Mouse (Mus musculus) liver, embryonic 13.5 days (tissue): Measurements from ENCODE around the gene Itgb4. TPM values are rescaled to one million over a fixed set of nuclear protein-coding genes. Genes with fewer than 3 reads are reported as not detected.

Source experiments
- ATAC-seq: fragments of 200-750 bp; cut with Nextera tagmentation; 2 replicates; pipeline ENCODE4 v1.8.0; 2017; ENCODE audit warnings: low read depth, mild to moderate bottlenecking, moderate number of reproducible peaks, moderate library complexity
- DNase-seq: peaks from one replicate; pipeline ENCODE4 v3.0.0; 2022
- H3K27ac ChIP-seq: fragments of 300-500 bp; sonication (generic); 2 replicates; pipeline ENCODE4 v1.5.1; 2015; ENCODE audit warnings: moderate library complexity, mild to moderate bottlenecking, inconsistent platforms
- H3K27me3 ChIP-seq: fragments of 300-500 bp; sonication (generic); 2 replicates; pipeline ENCODE4 v1.6.1; 2015; ENCODE audit warnings: mild to moderate bottlenecking, inconsistent platforms
- H3K36me3 ChIP-seq: fragments of 300-500 bp; sonication (generic); 2 replicates; pipeline ENCODE4 v1.6.1; 2015; ENCODE audit warnings: mild to moderate bottlenecking, inconsistent platforms
- H3K4me1 ChIP-seq: fragments of 300-500 bp; sonication (generic); replicated peaks from 2 replicates; pipeline ENCODE4 v1.6.1; 2015; ENCODE audit warnings: inconsistent platforms
- H3K4me2 ChIP-seq: fragments of 300-500 bp; sonication (generic); 2 replicates; pipeline ENCODE4 v1.6.1; 2015; ENCODE audit warnings: inconsistent platforms, mild to moderate bottlenecking, moderate library complexity
- H3K4me3 ChIP-seq: fragments of 300-500 bp; sonication (generic); replicated peaks from 2 replicates; pipeline ENCODE4 v1.5.1; 2015; ENCODE audit warnings: mild to moderate bottlenecking, inconsistent platforms
- H3K9ac ChIP-seq: fragments of 300-500 bp; sonication (generic); 2 replicates; pipeline ENCODE4 v1.6.1; 2015; ENCODE audit warnings: mild to moderate bottlenecking, inconsistent platforms
- H3K9me3 ChIP-seq: fragments of 300-500 bp; sonication (generic); replicated peaks from 2 replicates; pipeline ENCODE4 v1.6.1; 2016; ENCODE audit warnings: inconsistent platforms
- WGBS: fragments of 180-500 bp; shearing (Covaris S2); methylation state at CpG from one replicate; pipeline ENCODE4 v1.1.7; 2015; ENCODE audit not compliant: insufficient replicate concordance; 5-methylcytosine and 5-hydroxymethylcytosine counted together
- polyA plus RNA-seq: library from polyadenylated mRNA; unstranded; fragments of >200 nt; fragmentation: Nextera tagmentation; extraction: Ambion mirVana; gene quantifications from 2 replicates; pipeline ENCODE4 v1.2.1, GENCODE M21; 2015

Itgb4 gene
- polyA plus RNA-seq, 1 experiment from 2014 or later: 0.23 TPM

- 65% methylated on average over 6 of the region's 6 CpGs for WGBS
- Histone ChIP-seq H3K4me3 (no peak overlapping the region), H3K9me3 (no peaks in the 10 kb centered on the region), H3K9ac (no peak overlapping the region), H3K27me3 (peaks cover 32% of the 10 kb centered on the region), H3K4me2 (no peak overlapping the region), H3K4me1 (peaks cover 20% of the 10 kb centered on the region), H3K27ac (no peak overlapping the region), H3K36me3 (peaks cover 10% of the 10 kb centered on the region)
- no peak for DNase-seq
- ATAC-seq: no peak
These were observed 3.5 kb upstream of the Itgb4 start for GRCm38 (mm10) chr11:115971016-115971415.

- Histone ChIP-seq H3K4me3 (peak overlapping the region; percentile 51), H3K4me1 (peaks cover 16% of the 10 kb centered on the region), H3K9ac (no peak overlapping the region), H3K27me3 (peaks cover 63% of the 10 kb centered on the region), H3K9me3 (no peaks in the 10 kb centered on the region), H3K27ac (no peak overlapping the region), H3K36me3 (no peaks in the 10 kb centered on the region), H3K4me2 (peak overlapping the region; percentile 68)
- WGBS: 4% methylated on average over 18 of the region's 18 CpGs
- no peak for DNase-seq
- no peak for ATAC-seq
These were observed 543 bp downstream of the Itgb4 start for GRCm38 (mm10) chr11:115975083-115975420.

GRCm38 (mm10) chr11:115975544-115975943, 1.0 kb downstream of the Itgb4 start:
- WGBS: 36% methylated on average over 12 of the region's 12 CpGs
- peaks cover 63% of the 10 kb centered on the region for H3K27me3 ChIP-seq
- no peaks in the 10 kb centered on the region for H3K36me3 ChIP-seq
- no peak overlapping the region for H3K4me2 ChIP-seq
- ATAC-seq (no peak), DNase-seq (no peak)
- H3K9ac ChIP-seq: no peak overlapping the region
- no peak overlapping the region for H3K27ac ChIP-seq
- peak overlapping the region; percentile 51; the same call in 1 of the 2 replicates for H3K4me3 ChIP-seq
- no peaks in the 10 kb centered on the region for H3K9me3 ChIP-seq
- H3K4me1 ChIP-seq: peaks cover 15% of the 10 kb centered on the region

- Histone ChIP-seq H3K27me3 (peaks cover 22% of the 10 kb centered on the region), H3K27ac (no peak overlapping the region), H3K9me3 (no peaks in the 10 kb centered on the region), H3K4me1 (no peaks in the 10 kb centered on the region), H3K4me3 (no peak overlapping the region), H3K36me3 (no peaks in the 10 kb centered on the region), H3K9ac (no peak overlapping the region), H3K4me2 (no peak overlapping the region)
- DNase-seq (no peak), ATAC-seq (no peak)
- WGBS: 80% methylated on average over 15 of the region's 15 CpGs
These were observed 8.0 kb downstream of the Itgb4 start for GRCm38 (mm10) chr11:115982472-115982871.

GRCm38 (mm10) chr11:115983291-115983690, 8.8 kb downstream of the Itgb4 start:
- DNase-seq (no peak), ATAC-seq (no peak)
- Histone ChIP-seq H3K9me3 (no peaks in the 10 kb centered on the region), H3K4me3 (no peak overlapping the region), H3K36me3 (no peaks in the 10 kb centered on the region), H3K27me3 (peaks cover 15% of the 10 kb centered on the region), H3K4me1 (no peaks in the 10 kb centered on the region), H3K27ac (no peak overlapping the region), H3K4me2 (no peak overlapping the region), H3K9ac (no peak overlapping the region)
- 64% methylated on average over 8 of the region's 8 CpGs for WGBS

GRCm38 (mm10) chr11:115989686-115990085, 15.2 kb downstream of the Itgb4 start:
- H3K9me3 ChIP-seq: no peaks in the 10 kb centered on the region
- no peak for ATAC-seq
- peak overlapping the region; percentile 51 for H3K4me2 ChIP-seq
- WGBS: 36% methylated on average over 15 of the region's 15 CpGs
- H3K4me3 ChIP-seq: peak overlapping the region; percentile 41
- no peak for DNase-seq
- H3K36me3 ChIP-seq: no peaks in the 10 kb centered on the region
- peaks cover 12% of the 10 kb centered on the region for H3K27me3 ChIP-seq
- no peak overlapping the region for H3K27ac ChIP-seq
- peak overlapping the region; percentile 26; the same call in 1 of the 2 replicates for H3K9ac ChIP-seq
- 0 out of 2 replicates have a peak, but pooled peaks cover 6% of the 10 kb centered on the region for H3K4me1 ChIP-seq

- peaks cover 12% of the 10 kb centered on the region for H3K27me3 ChIP-seq
These were observed 17.6 kb downstream of the Itgb4 start for GRCm38 (mm10) chr11:115992098-115992497.

GRCm38 (mm10) chr11:115995256-115995655, 20.7 kb downstream of the Itgb4 start:
- Histone ChIP-seq H3K4me2 (no peak overlapping the region), H3K4me3 (no peak overlapping the region), H3K9me3 (no peaks in the 10 kb centered on the region), H3K9ac (no peak overlapping the region), H3K36me3 (no peaks in the 10 kb centered on the region), H3K4me1 (peaks cover 10% of the 10 kb centered on the region), H3K27ac (no peak overlapping the region), H3K27me3 (peaks cover 19% of the 10 kb centered on the region)
- ATAC-seq (no peak), DNase-seq (no peak)
- WGBS: 88% methylated on average over 3 of the region's 3 CpGs

More at GRCm38 (mm10) chr11:115992098-115992497, 17.6 kb downstream of the Itgb4 start:
- no peak overlapping the region for H3K4me2 ChIP-seq
- no peaks in the 10 kb centered on the region for H3K36me3 ChIP-seq
- no peak overlapping the region for H3K27ac ChIP-seq
- H3K9me3 ChIP-seq: no peaks in the 10 kb centered on the region
- DNase-seq: no peak
- 0 out of 2 replicates have a peak, but pooled peaks cover 6% of the 10 kb centered on the region for H3K4me1 ChIP-seq
- 49% methylated on average over 4 of the region's 4 CpGs for WGBS
- H3K9ac ChIP-seq: no peak overlapping the region
- ATAC-seq: no peak
- H3K4me3 ChIP-seq: no peak overlapping the region

GRCm38 (mm10) chr11:115997047-115997446, 22.5 kb downstream of the Itgb4 start:
- H3K4me2 ChIP-seq: no peak overlapping the region
- no peak for ATAC-seq
- H3K4me1 ChIP-seq: peaks cover 10% of the 10 kb centered on the region
- H3K4me3 ChIP-seq: no peak overlapping the region
- WGBS: 70% methylated on average over 4 of the region's 4 CpGs
- H3K27me3 ChIP-seq: peaks cover 24% of the 10 kb centered on the region
- H3K36me3 ChIP-seq: no peaks in the 10 kb centered on the region
- H3K27ac ChIP-seq: no peak overlapping the region
- H3K9ac ChIP-seq: no peak overlapping the region
- DNase-seq: no peak
- no peaks in the 10 kb centered on the region for H3K9me3 ChIP-seq

GRCm38 (mm10) chr11:115997662-115998061, 23.2 kb downstream of the Itgb4 start:
- Histone ChIP-seq H3K27me3 (peaks cover 24% of the 10 kb centered on the region), H3K9ac (no peak overlapping the region), H3K4me2 (no peak overlapping the region), H3K4me1 (peaks cover 10% of the 10 kb centered on the region), H3K36me3 (no peaks in the 10 kb centered on the region), H3K4me3 (no peak overlapping the region), H3K27ac (no peak overlapping the region), H3K9me3 (no peaks in the 10 kb centered on the region)
- no peak for ATAC-seq
- 63% methylated on average over 5 of the region's 5 CpGs for WGBS
- DNase-seq: no peak

- no peak for DNase-seq
- H3K9me3 ChIP-seq: no peaks in the 10 kb centered on the region
- H3K27ac ChIP-seq: no peak overlapping the region
- H3K4me1 ChIP-seq: peaks cover 12% of the 10 kb centered on the region
- H3K27me3 ChIP-seq: peaks cover 18% of the 10 kb centered on the region
- ATAC-seq: no peak
- no peak overlapping the region for H3K4me2 ChIP-seq
- 15% methylated on average over 7 of the region's 7 CpGs for WGBS
- H3K4me3 ChIP-seq: no peak overlapping the region
- no peaks in the 10 kb centered on the region for H3K36me3 ChIP-seq
- H3K9ac ChIP-seq: no peak overlapping the region
These were observed 24.5 kb downstream of the Itgb4 start for GRCm38 (mm10) chr11:115999027-115999426.

- DNase-seq: peak; percentile 48
- no peak for ATAC-seq
- Histone ChIP-seq H3K27me3 (peaks cover 18% of the 10 kb centered on the region), H3K4me2 (no peak overlapping the region), H3K9me3 (no peaks in the 10 kb centered on the region), H3K36me3 (no peaks in the 10 kb centered on the region), H3K4me3 (no peak overlapping the region), H3K27ac (no peak overlapping the region), H3K9ac (no peak overlapping the region), H3K4me1 (peaks cover 18% of the 10 kb centered on the region)
- WGBS: 7% methylated on average over 14 of the region's 14 CpGs
These were observed 25.1 kb downstream of the Itgb4 start for GRCm38 (mm10) chr11:115999538-116000143.
